Mouse (Mus musculus): ENCODE data around the gene Dck.

GRCm38 (mm10) chr5:88747774-88748173 is 17.0 kb upstream of the Dck start:
- no peak for TF ChIP-seq POLR2AphosphoS2 (IDR thresholded peaks at IDR 0.05; ENCODE audit: insufficient read length, low read depth)
- no peak for TF ChIP-seq POLR2A (IDR thresholded peaks at IDR 0.05; ENCODE audit: insufficient read length, low read depth)
- no peak for TF ChIP-seq USF1 (IDR thresholded peaks at IDR 0.05; ENCODE audit: low read depth)
- TF ChIP-seq MAX (IDR thresholded peaks at IDR 0.05; ENCODE audit: low read depth), result no peak
- no peak for TF ChIP-seq MYOD1 (IDR thresholded peaks at IDR 0.05; ENCODE audit: control insufficient read depth in 1 of 3, insufficient read length in 2 of 3, low read depth in 2 of 3)
- no peak for TF ChIP-seq TCF12 (IDR thresholded peaks at IDR 0.05; ENCODE audit: insufficient read depth, poor library complexity, severe bottlenecking)
- TF ChIP-seq E2F4 (IDR thresholded peaks at IDR 0.05; ENCODE audit: insufficient read depth), result no peak
- no peak for TF ChIP-seq REST (IDR thresholded peaks at IDR 0.05; ENCODE audit: insufficient read depth, insufficient read length)
- no peak for TF ChIP-seq MYOG (IDR thresholded peaks at IDR 0.05; ENCODE audit: control insufficient read depth in 1 of 3, insufficient read depth in 1 of 3, insufficient read length in 2 of 3, low read depth in 2 of 3)
- no peak for TF ChIP-seq CEBPB (IDR thresholded peaks at IDR 0.05; ENCODE audit: insufficient read depth, poor library complexity, severe bottlenecking)
- no peak for TF ChIP-seq SRF (IDR thresholded peaks at IDR 0.05; ENCODE audit: control insufficient read depth, insufficient read length, low read depth)
